Mouse (Mus musculus) heart, adult 2 months (tissue): Measurements from ENCODE around the gene 4930518I15Rik.

Experiments used
- CTCF ChIP-seq: fragments of 200-600 bp; IDR thresholded peaks from 2 replicates; pipeline ENCODE4 v1.8.1; 2022; ENCODE audit warnings: antibody characterized with exemption, mild to moderate bottlenecking, moderate library complexity
- POLR2A ChIP-seq: fragments of 200-500 bp; IDR thresholded peaks from 2 replicates; pipeline ENCODE4 v1.6.1; 2011; ENCODE audit warnings: mild to moderate bottlenecking, low read depth, low read length, control low read depth; ENCODE audit not compliant: insufficient read depth

DNA sequence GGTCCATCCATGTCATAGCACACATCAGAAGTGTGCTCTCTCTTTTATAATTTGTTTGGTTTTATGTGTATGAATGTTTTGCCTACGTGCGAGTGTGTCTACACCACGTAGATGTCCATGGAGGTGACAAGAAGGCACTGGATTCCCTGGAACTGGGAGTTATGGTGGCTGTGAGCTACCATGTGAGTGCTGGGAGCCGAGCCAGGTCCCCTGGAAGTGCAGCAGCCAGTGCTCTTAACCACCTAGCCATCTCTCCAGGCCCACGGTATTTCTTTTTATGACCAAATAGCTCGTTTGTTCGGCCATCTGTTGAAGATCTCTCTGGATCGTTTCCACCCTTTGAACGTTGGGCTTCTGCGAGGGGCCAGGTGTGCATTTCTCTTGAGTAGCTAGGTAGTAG lies 14.4 kb downstream of the 4930518I15Rik start:
- no peak for TF ChIP-seq CTCF
- no peak for TF ChIP-seq POLR2A
